Mouse (Mus musculus) liver, embryonic 14.5 days (tissue): Measurements from ENCODE around the gene Nhej1. TPM values are rescaled to one million over a fixed set of nuclear protein-coding genes. Genes with fewer than 3 reads are reported as not detected.

Experiments
- ATAC-seq: fragments of 200-750 bp; cut with Nextera tagmentation; 2 replicates; pipeline ENCODE4 v1.8.0; 2017; ENCODE audit warnings: moderate number of reproducible peaks, mild to moderate bottlenecking, moderate library complexity; ENCODE audit not compliant: insufficient read depth
- DNase-seq, 3 experiments: peaks; one replicate each; pipeline ENCODE4 v3.0.0-alpha.2; 2012 to 2013; ENCODE audit warnings: low read depth in 3 of 3, low spot score in 3 of 3
- H3K27ac ChIP-seq: fragments of 300-500 bp; sonication (generic); 2 replicates; pipeline ENCODE4 v1.5.1; 2014; ENCODE audit warnings: moderate library complexity, mild to moderate bottlenecking, control low read depth, inconsistent platforms
- H3K27me3 ChIP-seq: fragments of 300-500 bp; sonication (generic); 2 replicates; pipeline ENCODE4 v1.6.1; 2014; ENCODE audit warnings: mild to moderate bottlenecking, low read length, moderate library complexity; ENCODE audit not compliant: control insufficient read depth, insufficient read depth
- H3K36me3 ChIP-seq: fragments of 300-500 bp; sonication (generic); replicated peaks from 2 replicates; pipeline ENCODE4 v1.6.1; 2014; ENCODE audit warnings: low read depth; ENCODE audit not compliant: control insufficient read depth, insufficient read depth
- H3K4me1 ChIP-seq, 2 experiments: fragments of 200-500 bp in 1 of 2; fragments of 300-500 bp in 1 of 2; sonication (generic) in 1 of 2; replicated peaks; 2 replicates each; pipeline ENCODE4 v1.6.1; 2012 to 2014; ENCODE audit warnings: antibody characterized with exemption in 1 of 2, inconsistent platforms in 1 of 2, low read length in 1 of 2; ENCODE audit not compliant: control insufficient read depth in 2 of 2, insufficient read depth in 2 of 2
- H3K4me2 ChIP-seq: fragments of 300-500 bp; sonication (generic); 2 replicates; pipeline ENCODE4 v1.6.1; 2014; ENCODE audit warnings: low read depth, mild to moderate bottlenecking, control low read depth, moderate library complexity
- H3K4me3 ChIP-seq, 2 experiments: fragments of 200-500 bp in 1 of 2; fragments of 300-500 bp in 1 of 2; sonication (generic) in 1 of 2; 2 replicates each; pipeline ENCODE4 v1.5.1; 2012 to 2014; ENCODE audit warnings: low read depth in 2 of 2, low read length in 2 of 2, mild to moderate bottlenecking in 2 of 2, control low read depth in 1 of 2, inconsistent platforms in 1 of 2, moderate library complexity in 1 of 2; ENCODE audit not compliant: insufficient read depth in 1 of 2
- H3K9ac ChIP-seq: fragments of 300-500 bp; sonication (generic); replicated peaks from 2 replicates; pipeline ENCODE4 v1.6.1; 2014; ENCODE audit warnings: mild to moderate bottlenecking, control low read depth, moderate library complexity
- H3K9me3 ChIP-seq: fragments of 300-500 bp; sonication (generic); 2 replicates; pipeline ENCODE4 v1.6.1; 2016; ENCODE audit warnings: low read length, mixed read lengths; ENCODE audit not compliant: control insufficient read depth
- CTCF ChIP-seq: IDR thresholded peaks from 2 replicates; pipeline ENCODE4 v1.5.1; 2016; ENCODE audit warnings: antibody characterized with exemption, low read depth, control low read depth
- EP300 ChIP-seq: IDR thresholded peaks from 2 replicates; pipeline ENCODE4 v1.6.1; 2016; ENCODE audit warnings: antibody characterized with exemption, low read depth
- WGBS: fragments of 180-500 bp; shearing (Covaris S2); extraction: QIAGEN DNeasy Blood & Tissue Kit; methylation state at CpG from one replicate; pipeline ENCODE4 v1.1.7; 2014; ENCODE audit not compliant: insufficient replicate concordance; 5-methylcytosine and 5-hydroxymethylcytosine counted together
- polyA plus RNA-seq, 2 experiments: library from polyadenylated mRNA; depleted of rRNA in 1 of 2; stranded (reverse) in 1 of 2; unstranded in 1 of 2; fragments of >200 nt; fragmentation: Nextera tagmentation in 1 of 2; extraction: Ambion mirVana in 1 of 2; gene quantifications; 2 replicates each; pipeline versions ENCODE4 v1.2.1 to v1.2.3; 2012 to 2014

The Nhej1 gene
- polyA plus RNA-seq, 2 experiments = 2.0 to 5.2 TPM

DNA sequence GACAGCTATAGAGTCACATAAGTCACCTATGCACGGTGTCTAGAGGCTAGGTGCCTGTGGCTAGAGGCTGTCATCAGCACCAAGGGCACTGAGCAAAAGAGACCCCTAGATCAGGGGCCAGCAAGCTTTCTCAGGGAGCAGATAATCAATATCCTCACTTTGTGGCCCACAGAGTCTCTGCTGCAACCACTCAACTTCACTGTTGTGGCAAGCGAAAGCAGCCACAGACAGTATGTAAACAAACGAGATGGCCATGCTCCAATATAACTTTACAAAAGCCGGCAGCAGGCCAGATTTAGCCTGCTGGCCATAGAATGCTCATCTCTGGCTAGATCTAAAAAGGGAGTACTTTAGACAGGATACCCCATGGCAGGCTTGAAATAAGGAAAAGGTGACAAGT is 77.0 kb downstream of the Nhej1 start:
- H3K27ac ChIP-seq = no peak overlapping the region
- TF ChIP-seq CTCF = no peak
- no peaks in the 10 kb centered on the region; a peak in 1 of 4 replicates for H3K4me1 ChIP-seq
- no peak overlapping the region for H3K4me2 ChIP-seq
- H3K9ac ChIP-seq = no peak overlapping the region
- no peak for DNase-seq
- H3K27me3 ChIP-seq = no peaks in the 10 kb centered on the region
- H3K9me3 ChIP-seq = no peaks in the 10 kb centered on the region
- no peak for ATAC-seq
- H3K4me3 ChIP-seq = no peak overlapping the region
- no peaks in the 10 kb centered on the region for H3K36me3 ChIP-seq
- 60% methylated on average over 4 of the region's 4 CpGs for WGBS

DNA sequence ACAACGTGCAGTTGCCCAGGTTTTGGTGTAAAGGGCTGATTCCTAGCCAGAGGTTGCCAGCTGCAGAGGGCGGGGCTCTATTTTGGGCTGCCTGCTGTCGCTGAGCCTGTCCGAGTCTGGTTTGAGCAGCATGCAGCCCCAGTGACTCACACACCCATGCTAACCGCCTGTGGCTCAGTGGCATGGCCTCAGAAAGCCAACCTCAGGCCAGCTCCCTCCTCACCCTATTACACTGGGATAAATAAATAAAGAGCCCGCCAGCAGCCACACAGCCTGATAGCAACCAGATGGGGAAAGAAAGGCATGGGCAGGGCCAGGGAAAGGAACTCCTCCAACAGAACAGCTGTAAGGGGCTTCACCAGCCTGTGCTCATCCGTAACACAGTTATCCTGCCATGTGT is 84.6 kb downstream of the Nhej1 start:
- TF ChIP-seq CTCF (no peak), EP300 (no peak)
- no peaks in the 10 kb centered on the region for H3K36me3 ChIP-seq
- ATAC-seq = no peak
- H3K27me3 ChIP-seq = no peaks in the 10 kb centered on the region
- H3K4me2 ChIP-seq = no peak overlapping the region
- no peak for DNase-seq
- no peak overlapping the region for H3K9ac ChIP-seq
- H3K4me3 ChIP-seq = no peak overlapping the region
- no peak overlapping the region for H3K27ac ChIP-seq
- 35% methylated on average over 7 of the region's 7 CpGs for WGBS
- no peaks in the 10 kb centered on the region for H3K4me1 ChIP-seq
- H3K9me3 ChIP-seq = no peaks in the 10 kb centered on the region

DNA sequence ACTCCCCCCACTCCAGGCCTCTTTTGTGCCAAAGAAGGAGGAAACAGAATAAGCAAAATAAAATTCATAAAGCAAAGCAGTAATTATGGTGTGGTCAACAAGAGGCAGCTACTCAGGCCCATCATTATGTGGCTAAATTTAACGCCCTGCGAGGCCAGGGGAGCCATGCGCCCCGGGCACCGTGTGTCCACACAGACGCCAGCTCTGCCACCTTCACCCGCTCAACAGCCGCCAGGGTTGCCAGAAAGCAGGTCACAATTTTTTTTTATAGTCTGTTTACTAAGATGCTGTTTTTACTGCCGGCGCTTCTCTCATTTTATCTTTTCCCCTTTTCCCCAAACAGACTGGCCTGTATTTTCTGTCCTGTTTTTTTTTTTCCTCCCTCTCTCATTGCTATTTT is 93.0 kb downstream of the Nhej1 start:
- no peak overlapping the region for H3K4me2 ChIP-seq
- H3K9me3 ChIP-seq = no peaks in the 10 kb centered on the region
- H3K4me1 ChIP-seq = no peaks in the 10 kb centered on the region
- DNase-seq = no peak
- H3K27me3 ChIP-seq = no peaks in the 10 kb centered on the region
- no peak for TF ChIP-seq CTCF
- H3K9ac ChIP-seq = no peak overlapping the region
- no peak overlapping the region for H3K4me3 ChIP-seq
- no peak for ATAC-seq
- no peak overlapping the region for H3K27ac ChIP-seq
- H3K36me3 ChIP-seq = no peaks in the 10 kb centered on the region
- WGBS = 82% methylated on average over 10 of the region's 10 CpGs

DNA sequence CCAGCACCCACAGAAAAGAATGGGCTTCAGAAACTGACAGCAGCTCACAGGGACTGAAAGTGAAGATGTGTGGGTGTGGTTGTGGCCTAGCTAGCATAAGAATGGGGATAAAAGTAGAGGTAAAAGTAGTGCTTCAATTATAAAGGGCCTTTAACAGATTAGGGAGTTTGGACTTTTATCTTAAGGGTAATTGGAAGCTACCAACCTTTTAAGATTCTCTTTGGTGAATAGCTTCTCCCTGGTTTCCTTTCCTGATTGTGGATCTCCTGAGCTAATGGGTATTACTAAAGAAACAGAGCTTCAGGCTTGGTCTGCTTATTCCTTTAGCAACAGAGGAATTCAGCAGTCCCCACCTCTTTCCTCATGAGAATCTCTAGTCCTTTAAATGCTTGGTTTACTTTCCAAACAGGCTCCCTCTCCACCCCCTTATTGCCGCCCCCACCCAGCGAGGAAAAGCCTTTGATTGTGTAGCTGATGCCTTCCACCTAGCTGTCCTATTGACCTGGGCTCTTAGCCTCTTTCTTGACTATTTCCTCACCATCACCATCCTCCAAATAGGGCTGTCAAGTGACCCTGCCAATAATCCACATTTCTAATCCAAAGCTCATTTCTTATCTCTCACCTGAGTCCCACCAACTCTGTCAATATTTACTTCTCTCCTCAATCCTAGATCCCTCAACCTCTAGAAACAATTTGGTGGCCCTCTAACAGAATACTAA is 97.8 kb downstream of the Nhej1 start:
- WGBS = 52% methylated on average over 2 of the region's 2 CpGs

DNA sequence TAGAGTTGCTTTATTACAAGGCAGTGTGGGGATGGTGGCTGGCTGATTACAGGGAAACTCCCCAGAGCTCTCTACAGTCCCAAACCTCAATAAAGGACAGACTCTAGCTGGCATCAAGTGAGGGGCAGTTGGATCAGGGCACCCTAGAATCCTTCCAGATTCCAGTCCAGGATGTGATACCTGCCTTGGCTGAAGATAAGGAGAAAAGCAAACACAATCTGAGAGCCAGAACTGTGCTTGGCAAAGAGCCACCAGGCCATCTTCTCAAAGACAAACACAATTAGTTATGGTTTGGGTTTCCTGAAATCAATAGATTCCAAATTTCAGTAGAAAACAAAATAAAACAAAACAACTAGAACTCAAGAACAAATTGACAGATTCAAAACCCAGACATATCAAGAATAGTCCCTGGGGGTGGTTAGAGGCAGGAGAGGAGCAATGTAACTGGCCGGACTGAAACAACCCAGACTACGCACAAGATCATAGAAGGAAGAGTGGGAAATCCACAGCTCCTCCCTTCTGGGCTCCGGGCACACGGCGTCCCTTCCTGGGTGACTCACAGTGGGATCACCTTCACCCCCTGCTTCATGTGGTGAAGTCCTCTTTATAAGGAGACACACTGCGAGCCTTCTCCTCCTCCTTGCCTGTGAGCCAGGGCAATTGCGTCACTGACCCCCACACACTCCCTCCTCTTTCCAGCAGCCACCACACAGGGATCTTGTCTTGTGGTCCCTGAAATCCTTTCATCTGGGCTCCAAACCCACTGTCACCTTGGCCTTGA is 100.4 kb downstream of the Nhej1 start:
- Histone ChIP-seq H3K4me1 (no peaks in the 10 kb centered on the region), H3K4me3 (no peak overlapping the region), H3K27ac (no peak overlapping the region), H3K36me3 (no peaks in the 10 kb centered on the region), H3K4me2 (no peak overlapping the region), H3K9me3 (no peaks in the 10 kb centered on the region), H3K9ac (no peak overlapping the region), H3K27me3 (no peaks in the 10 kb centered on the region)
- ATAC-seq = no peak
- WGBS = 68% methylated on average over 7 of the region's 7 CpGs
- DNase-seq = no peak
- no peak for TF ChIP-seq CTCF
- no peak for TF ChIP-seq EP300

More for the DNA sequence above, 97.8 kb downstream of the Nhej1 start:
- TF ChIP-seq EP300 (no peak), CTCF (no peak)
- Histone ChIP-seq H3K36me3 (no peaks in the 10 kb centered on the region), H3K4me2 (no peak overlapping the region), H3K27me3 (no peaks in the 10 kb centered on the region), H3K4me3 (no peak overlapping the region), H3K4me1 (no peaks in the 10 kb centered on the region), H3K9ac (no peak overlapping the region), H3K9me3 (no peaks in the 10 kb centered on the region), H3K27ac (no peak overlapping the region)
- no peak for ATAC-seq
- no peak for DNase-seq
